Mouse (Mus musculus) left cerebral cortex, adult 11 months (tissue): ENCODE measurements around the gene Prr5l.
A peak's percentile ranks its signal among the peaks of the same experiment; 100 is the strongest.

Source experiments
- DNase-seq: peaks from one replicate; pipeline ENCODE4 v3.0.0; 2022; ENCODE audit warnings: low spot score

Prr5l gene

GRCm38 (mm10) chr2:101822785-101823184 is 60.0 kb downstream of the Prr5l start:
- no peak for DNase-seq

- no peak for DNase-seq
Measured at GRCm38 (mm10) chr2:101820816-101821215, 62.0 kb downstream of the Prr5l start.

GRCm38 (mm10) chr2:101818986-101819764 is 63.7 kb downstream of the Prr5l start:
- no peak for DNase-seq

GRCm38 (mm10) chr2:101816646-101817308 is 66.0 kb downstream of the Prr5l start:
- DNase-seq: no peak

DNA sequence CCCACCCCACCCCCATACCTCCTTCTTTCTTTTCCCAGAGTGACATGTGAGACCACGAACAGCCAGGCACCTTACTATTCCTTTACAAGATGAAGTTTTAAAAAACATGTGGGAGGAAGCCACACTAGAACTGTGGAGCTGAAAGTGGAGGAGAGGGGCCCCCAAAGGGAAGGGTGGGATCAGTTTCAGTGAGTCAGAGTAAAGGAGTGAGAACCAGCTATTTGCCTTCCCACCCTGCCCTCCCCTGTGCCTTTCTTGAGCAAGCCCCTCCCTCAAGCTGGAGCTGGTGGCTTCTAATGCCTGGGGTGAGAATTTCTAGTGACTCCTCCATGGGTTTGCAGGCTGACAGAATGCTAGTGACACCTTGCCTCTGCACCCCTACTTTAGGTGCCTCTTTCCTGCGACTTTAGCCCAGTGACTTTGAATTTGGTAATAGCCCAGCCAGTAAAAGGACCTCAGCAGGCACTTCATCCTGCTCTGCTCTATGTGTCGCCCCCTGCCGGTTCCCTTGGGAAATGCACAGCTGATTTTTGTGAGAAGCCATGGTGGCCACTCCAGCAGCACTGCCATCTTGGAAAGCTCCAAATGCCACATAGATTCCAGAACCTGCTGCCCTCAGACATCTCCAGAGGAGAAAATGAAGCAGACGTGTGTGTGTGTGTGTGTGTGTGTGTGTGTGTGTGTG is 67.4 kb downstream of the Prr5l start:
- DNase-seq: no peak

- DNase-seq: no peak
Measured at GRCm38 (mm10) chr2:101814272-101814625, 68.6 kb downstream of the Prr5l start.

- DNase-seq: no peak
Measured at GRCm38 (mm10) chr2:101813581-101814271, 69.1 kb downstream of the Prr5l start.

DNA sequence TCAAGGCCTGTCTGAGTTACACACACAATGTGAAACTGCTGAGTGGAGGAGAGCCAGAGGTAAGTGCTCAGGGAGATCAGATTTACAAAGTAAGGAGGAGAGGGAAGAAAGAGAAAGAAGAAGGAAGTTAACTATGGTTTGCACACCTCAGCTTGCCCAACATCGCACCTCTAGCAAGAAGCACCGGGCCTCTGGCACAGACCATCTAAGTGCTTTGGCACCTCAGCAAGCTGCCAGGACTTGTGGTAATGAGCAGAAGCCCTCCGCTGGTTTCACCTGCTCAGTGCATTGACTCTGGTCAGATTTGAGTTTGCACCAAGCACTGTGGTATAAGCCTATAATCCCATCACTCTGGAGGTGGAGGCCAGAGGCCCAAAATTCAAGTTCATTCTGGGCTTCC is 70.9 kb downstream of the Prr5l start:
- no peak for DNase-seq

GRCm38 (mm10) chr2:101810774-101811173 is 72.1 kb downstream of the Prr5l start:
- DNase-seq: no peak

DNA sequence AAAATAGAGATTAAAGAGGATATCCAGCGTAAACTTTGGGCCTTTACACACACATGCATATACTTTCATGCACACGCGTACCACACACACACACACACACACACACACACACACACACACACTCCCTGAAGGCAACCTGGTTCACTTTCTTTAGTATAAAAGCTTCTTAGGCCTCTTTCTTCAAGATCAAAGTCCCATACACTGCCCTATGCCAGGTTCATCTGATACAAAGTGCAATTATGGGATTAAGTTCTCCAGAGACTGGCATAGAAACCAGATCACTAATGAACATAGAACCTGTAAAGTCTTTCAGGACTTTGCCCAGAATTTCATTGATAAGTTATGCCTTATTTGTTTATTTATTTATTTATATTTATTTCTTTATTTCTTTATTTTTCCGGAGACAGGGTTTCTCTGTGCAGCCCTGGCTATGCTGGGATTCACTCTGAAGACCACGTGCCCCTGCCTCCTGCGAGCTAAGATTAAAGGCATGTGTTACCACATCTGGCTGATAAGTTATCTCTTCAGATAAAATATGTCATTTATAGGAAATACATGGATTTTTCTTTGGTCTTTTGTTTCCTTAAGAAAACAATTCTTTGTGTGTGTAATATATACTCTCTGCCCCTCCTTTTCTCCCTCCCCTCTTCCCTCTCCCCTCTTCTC is 73.1 kb downstream of the Prr5l start:
- no peak for DNase-seq

DNA sequence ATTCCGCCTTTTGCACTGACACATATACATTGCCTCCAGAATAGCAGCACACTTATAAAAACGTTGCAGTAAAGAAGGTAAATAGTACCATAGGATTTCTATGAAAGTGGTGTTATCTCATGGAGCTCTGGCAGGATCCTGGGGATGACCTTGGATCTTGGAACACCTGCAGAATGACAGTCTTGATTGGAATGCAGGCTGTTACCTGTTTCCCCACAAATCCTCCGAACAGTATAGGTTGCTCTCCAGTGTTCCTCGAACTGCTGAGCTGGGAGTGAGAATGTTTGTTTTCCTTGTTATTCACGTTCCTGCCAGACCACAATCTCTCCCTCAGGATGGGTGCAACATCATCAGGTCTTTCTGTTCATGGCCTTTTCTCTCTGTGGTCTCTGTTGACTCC is 75.1 kb downstream of the Prr5l start:
- DNase-seq: no peak

DNA sequence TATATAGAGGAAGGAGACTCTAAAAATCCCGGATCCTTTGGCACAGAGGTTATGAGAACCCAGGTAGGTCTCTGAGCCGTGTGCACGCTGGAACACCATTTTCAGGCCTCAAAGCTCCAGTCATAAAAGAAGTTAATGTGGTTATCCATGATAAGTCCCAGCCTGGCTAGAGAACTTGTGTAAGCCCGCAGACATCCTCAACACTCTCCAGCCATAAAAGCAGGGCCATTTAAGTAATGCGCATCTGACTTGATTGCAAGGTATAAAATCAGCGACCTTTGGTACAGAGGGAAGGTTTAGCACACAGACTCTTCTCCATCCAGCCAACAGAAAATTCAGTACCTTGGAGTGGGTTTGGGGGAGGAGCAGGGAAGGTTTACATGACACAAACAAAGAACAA is 80.6 kb downstream of the Prr5l start:
- no peak for DNase-seq

DNA sequence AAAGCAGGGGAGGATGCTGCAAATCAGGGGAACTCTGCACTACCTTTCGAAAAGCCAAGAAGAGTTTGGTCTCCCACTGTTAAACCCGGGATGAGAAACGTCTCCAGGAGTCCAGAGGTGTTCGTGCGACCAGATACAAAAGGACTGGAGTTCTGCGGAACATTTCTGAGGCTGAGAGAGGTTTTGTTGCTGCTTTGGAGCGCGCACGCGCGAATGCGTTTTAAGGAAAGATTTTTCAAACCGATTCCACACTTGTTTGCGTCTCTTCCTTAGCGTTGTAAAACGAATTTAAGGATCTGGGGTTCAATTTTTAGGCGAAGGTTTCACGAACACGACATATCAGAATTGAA is 85.0 kb downstream of the Prr5l start:
- no peak for DNase-seq

DNA sequence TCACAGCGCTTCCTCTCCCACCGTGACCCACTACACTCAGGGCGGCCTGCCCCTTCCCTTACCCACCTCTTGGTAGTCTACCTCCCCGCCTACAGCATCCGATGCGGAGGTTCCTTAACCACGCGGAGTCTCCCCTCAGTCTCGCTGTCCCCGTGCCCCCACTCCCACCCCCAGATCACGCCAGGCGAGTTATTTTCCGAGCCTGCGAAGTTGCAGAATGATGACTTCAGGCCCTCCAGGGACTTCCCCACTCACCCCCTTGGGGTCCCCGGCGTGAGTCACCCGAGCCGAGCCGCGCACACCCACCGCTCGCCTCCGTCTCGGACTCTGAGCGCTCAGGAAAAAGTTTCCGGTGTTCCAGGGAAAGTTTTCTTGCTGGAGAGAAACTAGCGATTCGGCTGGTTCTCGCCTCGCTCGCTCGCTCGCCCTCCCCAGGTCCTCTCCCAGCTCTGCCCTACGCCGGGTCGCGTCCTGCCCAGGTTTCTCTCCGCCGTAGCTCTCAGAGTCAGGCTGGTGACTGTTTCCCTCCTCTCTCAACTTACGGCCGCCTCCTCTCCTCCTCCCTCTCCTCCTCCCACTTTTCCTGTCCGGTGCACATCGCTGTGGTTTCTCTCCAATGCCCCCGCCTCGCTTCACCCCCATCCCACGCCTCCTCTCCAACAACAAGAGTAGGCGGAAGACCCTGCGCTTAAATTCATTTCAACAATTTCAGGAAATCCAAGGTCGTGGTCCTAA is 85.5 kb downstream of the Prr5l start:
- DNase-seq: no peak

GRCm38 (mm10) chr2:101796287-101797115 is 86.3 kb downstream of the Prr5l start:
- DNase-seq: peak; percentile 26

GRCm38 (mm10) chr2:101792130-101792529 is 90.7 kb downstream of the Prr5l start:
- no peak for DNase-seq

DNA sequence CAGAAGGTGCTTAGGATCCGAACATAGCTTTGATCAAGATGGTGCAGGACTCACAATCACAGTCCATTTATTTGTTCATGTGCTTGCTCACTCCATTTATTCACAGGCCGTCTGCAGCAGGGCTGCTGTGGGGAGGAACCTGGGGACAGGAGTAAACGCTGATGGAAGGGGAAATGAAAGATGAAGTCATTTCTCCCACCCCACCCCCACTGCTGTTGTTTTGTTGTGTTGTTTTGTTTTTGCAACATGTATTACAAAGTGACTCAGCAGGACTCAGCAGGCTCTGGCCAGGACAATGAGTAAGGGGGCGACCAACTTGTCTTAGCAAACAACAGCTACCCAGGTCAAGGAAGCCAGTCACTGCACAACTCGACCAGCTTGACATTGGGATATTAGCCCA is 99.6 kb downstream of the Prr5l start:
- DNase-seq: no peak

DNA sequence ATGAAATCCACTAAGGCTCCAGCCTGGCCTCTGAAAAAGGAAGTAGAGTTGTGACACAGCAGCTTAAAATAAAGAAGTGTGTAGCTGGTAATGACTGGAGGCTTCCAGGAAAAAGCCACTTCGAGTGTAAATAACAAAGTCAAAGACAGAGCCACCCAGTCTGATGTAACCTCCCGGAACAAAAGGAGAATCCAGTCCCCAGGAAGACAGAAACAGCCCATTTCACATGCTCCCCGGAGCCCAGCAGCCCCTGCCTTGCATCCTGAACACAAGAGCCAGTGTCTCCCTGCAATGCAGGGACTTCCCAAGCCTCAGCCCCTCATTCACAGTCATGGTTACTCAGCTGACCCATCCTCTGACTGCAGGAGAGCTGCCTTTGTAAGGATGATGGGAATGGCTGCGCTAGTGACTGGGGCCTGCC is 101.5 kb downstream of the Prr5l start:
- no peak for DNase-seq

DNA sequence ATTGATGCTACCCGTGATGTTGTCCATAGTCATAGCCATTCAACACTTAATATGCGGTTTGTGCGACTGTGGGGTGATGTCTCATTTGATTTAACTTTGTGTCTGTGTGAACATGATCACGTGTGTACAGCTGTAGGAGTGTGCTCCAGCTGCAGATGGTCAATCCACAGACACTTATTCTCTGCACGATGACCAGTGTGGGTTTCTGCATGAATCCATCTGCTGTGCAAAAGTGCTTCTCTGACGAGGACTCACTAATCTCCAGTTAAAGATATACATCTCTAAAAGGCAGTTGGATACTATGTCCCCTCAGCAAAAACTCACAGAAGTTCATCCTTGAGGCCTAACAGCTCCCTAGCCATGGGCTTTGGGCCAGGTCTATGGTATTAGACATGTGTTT is 104.7 kb downstream of the Prr5l start:
- DNase-seq: no peak

GRCm38 (mm10) chr2:101763503-101763902 is 119.3 kb downstream of the Prr5l start:
- no peak for DNase-seq
